Mouse (Mus musculus): Measurements from ENCODE around the gene Golga4. TPM values are rescaled to one million over a fixed set of nuclear protein-coding genes. Genes with fewer than 3 reads are reported as not detected.

The Golga4 gene
- total RNA-seq, 2 experiments from 2014 or later = 110 to 143 TPM

- DNase-seq = no peak
These were observed 15.6 kb downstream of the Golga4 start for GRCm38 (mm10) chr9:118521659-118522058.

DNA sequence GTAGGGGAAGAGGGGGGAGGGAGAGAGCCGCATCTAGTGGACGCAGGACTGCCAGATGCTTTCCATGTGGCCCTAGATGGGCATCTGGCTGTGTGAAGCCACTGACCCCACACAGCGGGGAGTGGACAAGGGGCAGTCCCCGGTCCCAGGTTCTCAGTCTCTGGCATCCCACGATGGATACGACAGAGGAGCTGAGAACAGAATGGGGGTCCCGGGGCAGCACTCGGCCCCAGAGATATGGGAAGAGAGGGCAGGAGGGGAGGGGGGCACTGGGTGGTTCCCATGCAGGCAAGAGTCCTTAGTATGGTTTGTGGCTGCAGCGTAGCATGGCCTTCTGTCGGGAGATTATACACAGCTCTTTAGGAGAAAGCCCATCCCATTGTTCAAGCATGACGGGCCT is 17.7 kb downstream of the Golga4 start:
- no peak for DNase-seq

DNA sequence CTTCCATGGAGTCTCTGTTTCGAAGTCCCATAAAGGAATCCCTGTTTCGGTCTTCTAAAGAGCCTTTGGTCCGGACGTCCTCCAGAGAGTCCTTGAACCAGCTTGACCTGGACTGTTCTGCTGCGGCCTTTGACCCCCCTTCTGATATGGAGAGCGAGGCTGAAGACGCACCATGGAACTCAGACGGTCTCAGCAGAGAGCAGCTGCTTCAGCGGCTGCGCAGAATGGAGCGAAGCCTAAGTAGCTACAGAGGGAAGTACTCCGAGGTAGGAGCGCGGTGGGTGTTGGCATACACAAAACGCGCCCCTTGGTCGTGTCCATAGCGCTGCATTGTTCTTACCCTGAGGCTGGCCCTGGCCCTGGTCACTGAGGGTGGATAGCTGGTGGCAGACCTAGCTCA is 21.0 kb downstream of the Golga4 start:
- DNase-seq = no peak

- DNase-seq = no peak
These were observed 23.7 kb downstream of the Golga4 start for GRCm38 (mm10) chr9:118529783-118530182.

GRCm38 (mm10) chr9:118530679-118531078 is 24.6 kb downstream of the Golga4 start:
- DNase-seq = no peak

DNA sequence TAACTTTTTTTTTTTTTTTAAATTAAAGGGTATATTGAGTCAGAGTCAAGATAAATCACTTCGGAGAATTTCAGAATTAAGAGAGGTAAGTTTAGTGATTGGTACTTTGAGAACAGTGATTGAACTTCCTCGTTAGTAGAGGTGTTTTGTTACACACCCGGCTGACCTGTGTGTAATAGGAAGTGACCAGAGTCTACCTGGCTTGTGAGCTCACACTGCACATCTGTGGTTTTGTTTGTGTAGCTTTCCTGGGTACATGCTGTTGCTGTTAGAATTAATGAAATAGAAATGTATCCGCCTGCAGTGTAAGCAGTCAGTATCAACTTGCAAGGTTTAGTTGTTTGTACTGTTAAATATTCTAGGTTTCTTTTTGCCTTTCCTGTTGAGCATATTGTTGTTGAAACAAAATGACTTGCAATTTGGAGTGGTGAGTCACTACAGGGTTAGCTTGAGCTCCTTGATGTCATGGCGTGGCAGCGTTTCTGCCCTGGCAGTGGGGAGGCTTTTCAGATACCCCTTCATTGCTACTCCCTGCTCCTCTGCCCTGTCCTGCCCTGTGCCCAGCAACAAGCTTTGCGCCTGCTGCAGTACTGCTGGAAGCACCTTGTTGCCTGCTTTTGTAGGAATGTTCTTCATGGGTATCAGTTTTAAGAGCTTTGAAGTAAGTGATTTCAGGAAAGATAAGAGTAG is 26.6 kb downstream of the Golga4 start:
- DNase-seq = peak; percentile 27 to 35

DNA sequence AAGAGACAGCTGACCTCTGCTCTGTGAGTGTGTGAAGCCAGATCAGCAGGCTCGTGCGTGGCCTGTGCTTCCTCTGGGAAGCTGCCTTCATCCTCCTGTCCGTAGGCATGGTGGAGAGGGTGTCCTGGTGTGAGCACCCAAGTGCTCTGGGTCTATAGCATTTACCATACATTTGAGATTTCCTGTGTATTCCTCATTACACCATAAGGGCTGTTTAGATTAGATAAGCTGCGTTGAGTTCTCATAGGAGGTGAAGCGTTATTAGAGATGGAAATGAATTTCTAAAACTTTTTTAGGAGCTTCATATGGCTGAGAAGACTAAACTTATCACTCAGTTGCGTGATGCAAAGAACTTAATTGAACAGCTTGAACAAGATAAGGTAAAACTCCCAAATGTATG is 30.9 kb downstream of the Golga4 start:
- no peak for DNase-seq

DNA sequence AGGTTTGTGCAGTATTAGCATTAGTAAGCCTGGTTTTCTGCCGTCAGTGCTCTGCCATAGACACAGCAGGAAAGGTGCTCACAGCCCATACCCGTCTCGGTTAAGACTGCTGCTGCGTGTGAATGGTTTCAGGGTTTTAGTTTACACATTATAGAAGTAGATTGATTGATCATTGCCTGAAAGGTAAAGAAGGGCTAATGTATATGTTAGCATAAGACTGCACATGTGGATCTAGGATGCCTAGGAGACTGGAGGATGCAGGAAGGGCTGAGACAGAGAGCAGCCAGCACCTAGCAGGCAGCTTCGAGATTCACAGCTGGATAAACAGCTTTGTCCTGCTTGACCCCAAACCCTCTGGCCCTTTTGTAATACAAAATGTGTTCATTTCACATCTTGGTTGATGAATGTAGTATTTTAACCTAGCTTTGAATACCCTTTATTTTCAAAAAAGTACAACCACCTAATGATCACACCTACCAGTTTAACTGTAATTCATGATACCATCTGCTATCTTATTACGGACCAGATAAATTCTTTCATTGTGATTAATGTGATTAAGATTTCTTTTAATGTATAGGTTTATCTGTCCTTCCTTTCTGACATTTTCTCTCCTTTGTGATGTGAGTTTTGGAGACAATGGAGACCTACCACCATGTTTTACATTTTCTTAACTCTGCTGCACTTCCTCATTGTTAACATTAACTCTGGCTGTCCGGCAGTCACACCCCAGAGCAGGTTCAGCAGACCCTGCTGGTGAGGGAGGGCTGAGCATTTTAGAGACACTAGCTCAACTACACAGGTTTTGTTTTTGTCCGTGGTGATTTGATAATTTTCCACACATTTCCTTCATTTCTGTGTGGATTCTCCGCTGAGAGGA is 31.6 kb downstream of the Golga4 start:
- no peak for DNase-seq

- DNase-seq = no peak
These were observed 35.8 kb downstream of the Golga4 start for GRCm38 (mm10) chr9:118541851-118542250.

- DNase-seq = no peak
These were observed 39.1 kb downstream of the Golga4 start for GRCm38 (mm10) chr9:118545146-118545545.

- no peak for DNase-seq
These were observed 42.6 kb downstream of the Golga4 start for GRCm38 (mm10) chr9:118548651-118549050.

DNA sequence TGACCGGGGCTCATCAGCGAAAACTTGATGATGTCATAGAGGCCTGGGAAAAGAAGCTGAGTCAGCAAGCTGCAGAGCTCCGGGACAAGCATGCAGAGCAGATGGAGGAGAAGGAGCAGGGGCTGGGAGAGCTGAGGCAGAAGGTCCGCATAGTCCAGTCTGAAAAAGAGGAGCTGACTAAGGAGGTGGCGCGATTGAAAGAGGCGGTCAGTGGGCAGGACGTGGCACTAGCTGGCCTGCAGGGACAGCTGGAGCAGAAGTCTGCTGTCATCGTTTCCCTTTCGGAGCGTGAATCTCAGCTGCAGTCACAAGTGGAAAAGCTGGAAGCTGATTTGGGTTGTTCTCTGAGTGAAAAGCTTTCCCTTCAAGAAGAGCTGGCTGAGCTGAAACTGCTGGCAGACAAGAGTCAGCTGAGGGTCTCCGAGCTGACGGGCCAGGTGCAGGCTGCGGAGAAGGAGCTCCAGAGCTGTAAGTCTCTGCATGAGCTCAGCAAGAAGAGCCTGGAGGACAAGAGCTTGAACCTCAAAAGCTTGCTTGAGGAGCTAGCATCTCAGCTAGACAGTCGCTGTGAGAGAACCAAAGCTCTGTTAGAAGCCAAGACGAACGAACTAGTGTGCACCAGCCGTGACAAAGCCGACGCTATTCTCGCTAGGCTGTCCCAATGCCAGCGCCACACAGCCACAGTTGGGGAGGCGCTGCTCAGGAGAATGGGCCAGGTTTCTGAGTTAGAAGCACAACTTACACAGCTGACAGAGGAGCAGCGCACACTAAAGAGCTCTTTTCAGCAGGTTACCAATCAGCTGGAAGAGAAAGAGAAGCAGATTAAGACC is 51.1 kb downstream of the Golga4 start:
- no peak for DNase-seq

DNA sequence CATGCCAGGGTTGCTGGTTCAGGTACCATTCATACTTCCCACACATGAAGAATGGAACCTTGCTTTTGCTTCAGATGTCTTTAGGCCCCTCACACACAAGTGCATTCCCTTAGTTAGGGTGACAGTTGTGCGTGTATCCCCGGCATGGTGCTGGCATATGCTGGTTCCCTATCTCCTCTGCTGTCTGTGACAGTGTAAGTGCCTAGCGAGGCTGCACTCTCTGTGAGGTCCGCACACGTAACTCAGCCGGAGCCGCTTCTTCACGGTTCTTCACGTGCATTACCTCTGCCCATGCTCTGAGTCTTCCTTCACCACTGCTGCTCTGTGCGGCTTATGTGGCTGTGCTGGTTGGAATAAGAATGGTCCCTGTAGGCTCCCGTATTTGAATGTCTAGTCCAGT is 57.3 kb downstream of the Golga4 start:
- DNase-seq = no peak

DNA sequence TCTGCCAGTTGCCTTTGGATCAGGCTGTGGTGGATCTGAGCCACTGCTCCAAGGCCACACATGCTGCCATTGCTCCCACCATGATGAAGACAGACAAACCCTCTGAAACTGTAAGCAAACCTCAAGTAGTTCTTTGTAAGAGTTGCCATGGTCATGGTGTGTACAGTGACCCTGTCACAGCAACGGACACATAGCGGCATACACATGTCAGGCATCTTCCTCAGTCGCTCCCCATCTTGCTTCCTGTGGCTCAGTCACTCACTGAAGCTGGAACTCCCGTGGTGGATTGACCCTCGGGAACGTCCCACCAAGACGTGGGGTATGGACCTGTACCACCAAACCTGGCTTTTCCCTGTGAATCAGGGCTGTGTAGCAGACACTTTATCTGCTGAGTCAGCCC is 57.8 kb downstream of the Golga4 start:
- DNase-seq = no peak

DNA sequence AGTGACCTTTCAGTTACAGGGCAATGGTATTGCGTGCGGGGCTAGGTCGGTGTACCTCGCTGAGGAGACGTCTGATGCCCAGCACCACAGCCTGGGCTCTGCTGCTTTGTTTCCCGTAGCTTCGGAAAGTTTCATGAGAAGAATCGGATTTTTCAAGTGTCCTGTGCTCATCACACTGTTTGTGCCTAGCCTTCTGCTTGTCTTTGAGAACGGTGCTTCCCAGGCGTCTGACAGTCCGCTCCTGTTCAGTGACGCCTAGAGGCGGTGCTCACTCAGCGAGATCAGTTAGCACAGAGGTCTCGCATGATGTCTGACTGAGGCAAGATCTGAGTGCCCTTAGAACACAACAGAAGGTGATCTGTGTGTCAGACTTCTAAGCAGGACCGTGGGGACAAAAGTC is 58.6 kb downstream of the Golga4 start:
- no peak for DNase-seq

- no peak for DNase-seq
These were observed 63.3 kb downstream of the Golga4 start for GRCm38 (mm10) chr9:118569328-118569727.

GRCm38 (mm10) chr9:118570865-118571264 is 64.8 kb downstream of the Golga4 start:
- no peak for DNase-seq

DNA sequence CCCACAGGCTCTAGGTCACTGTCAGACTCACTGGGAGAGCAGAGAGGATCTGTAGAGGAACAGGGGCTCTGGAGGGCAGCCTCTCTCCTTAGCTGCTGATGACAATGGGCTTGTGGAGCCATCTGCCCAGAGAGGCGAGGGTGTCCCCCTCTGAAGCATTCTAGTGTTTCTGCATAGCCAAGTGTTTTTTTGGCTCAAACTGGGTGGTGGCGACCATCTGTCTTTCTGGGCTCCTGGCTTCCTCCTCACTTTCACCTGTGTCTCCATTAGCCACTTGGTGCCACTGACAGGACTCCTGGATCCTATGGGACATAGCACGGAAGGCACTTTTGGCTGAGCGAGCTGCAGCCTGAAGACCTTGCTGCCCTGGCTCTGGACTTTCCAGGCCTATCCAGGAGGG is 65.6 kb downstream of the Golga4 start:
- no peak for DNase-seq

GRCm38 (mm10) chr9:118574911-118575310 is 68.8 kb downstream of the Golga4 start:
- DNase-seq = no peak

- peak; percentile 59 to 61 for DNase-seq
These were observed 74.3 kb downstream of the Golga4 start for GRCm38 (mm10) chr9:118580371-118580770.

DNA sequence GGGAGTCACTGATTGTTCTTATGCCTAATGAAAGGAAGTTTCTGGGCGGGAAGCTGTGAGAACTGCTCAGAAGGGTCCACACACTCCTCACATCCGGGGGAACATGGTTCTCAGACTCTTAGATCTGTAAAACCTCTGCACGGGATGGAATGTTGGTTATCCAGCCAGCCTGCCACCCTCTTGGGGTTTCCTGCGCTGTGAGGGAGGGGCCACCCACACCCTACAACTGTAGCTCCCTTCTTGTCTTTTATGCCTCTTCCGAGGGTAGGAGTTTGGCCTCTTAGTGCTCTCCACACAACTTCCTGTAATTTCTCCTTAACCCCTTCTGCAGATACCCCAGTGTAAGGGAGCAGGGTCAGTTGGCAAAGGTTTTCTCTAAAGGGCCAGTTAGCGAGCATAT is 76.7 kb downstream of the Golga4 start:
- no peak for DNase-seq

- no peak for DNase-seq
These were observed 78.8 kb downstream of the Golga4 start for GRCm38 (mm10) chr9:118584838-118585237.

DNA sequence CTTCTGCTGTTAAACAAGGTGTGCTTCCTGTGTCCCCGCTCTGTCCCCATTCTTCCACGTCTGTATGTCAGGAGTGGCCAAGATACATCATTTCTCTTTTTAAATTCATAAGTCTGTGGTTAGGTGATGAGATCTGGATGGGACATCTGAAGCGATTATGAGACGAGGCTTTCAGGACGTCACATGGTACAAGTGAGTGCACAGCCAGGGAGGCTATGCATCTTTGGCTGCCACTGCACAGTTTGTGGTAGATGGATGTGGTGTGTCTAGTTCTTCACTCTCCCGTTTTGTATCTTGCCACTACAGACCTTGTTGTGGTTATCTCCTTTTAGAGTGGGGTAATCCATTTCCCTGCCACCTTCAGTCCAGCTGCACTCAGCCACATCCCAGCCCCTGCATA is 79.9 kb downstream of the Golga4 start:
- DNase-seq = no peak
